Mouse (Mus musculus): ENCODE measurements around the gene Cped1. TPM values are rescaled to one million over a fixed set of nuclear protein-coding genes. Genes with fewer than 3 reads are reported as not detected.

Cped1 gene
- polyA plus RNA-seq, 1 experiment from 2014 or later: 4.3 TPM

GRCm38 (mm10) chr6:22003959-22004543 lies 18.3 kb downstream of the Cped1 start:
- no peak overlapping the region for H3K27ac ChIP-seq (ENCODE audit: low read depth, low read length)
- no peaks in the 10 kb centered on the region for H3K36me3 ChIP-seq (ENCODE audit: control insufficient read depth, insufficient read depth, low read length)
- H3K4me3 ChIP-seq (ENCODE audit: low read depth, low read length): no peak overlapping the region
- ATAC-seq (no peak), DNase-seq (ENCODE audit: low spot score) (no peak)
- no peaks in the 10 kb centered on the region for H3K27me3 ChIP-seq (replicated peaks; ENCODE audit: control insufficient read depth, insufficient read depth, low read length)
- WGBS: 87% methylated on average over 10 of the region's 10 CpGs
- H3K9me3 ChIP-seq (replicated peaks; ENCODE audit: control insufficient read depth, low read length): no peaks in the 10 kb centered on the region
- H3K9ac ChIP-seq (ENCODE audit: low read length): no peak overlapping the region
- H3K4me1 ChIP-seq (ENCODE audit: control insufficient read depth, insufficient read depth, low read length): no peaks in the 10 kb centered on the region
- no peak overlapping the region for H3K4me2 ChIP-seq (ENCODE audit: low read length)

- ATAC-seq: no peak
- WGBS: 90% methylated on average over 7 of the region's 7 CpGs
- H3K27ac ChIP-seq (ENCODE audit: low read depth, low read length): no peak overlapping the region
Observed at GRCm38 (mm10) chr6:22008346-22008745, 22.6 kb downstream of the Cped1 start.

GRCm38 (mm10) chr6:22010258-22010657 lies 24.5 kb downstream of the Cped1 start:
- DNase-seq (ENCODE audit: low spot score) (no peak), ATAC-seq (no peak)
- 91% methylated on average over 12 of the region's 12 CpGs for WGBS
- Histone ChIP-seq H3K36me3 (ENCODE audit: control insufficient read depth, insufficient read depth, low read length) (no peaks in the 10 kb centered on the region), H3K4me1 (ENCODE audit: control insufficient read depth, insufficient read depth, low read length) (no peaks in the 10 kb centered on the region), H3K27ac (ENCODE audit: low read depth, low read length) (no peak overlapping the region), H3K9ac (ENCODE audit: low read length) (no peak overlapping the region), H3K9me3 (replicated peaks; ENCODE audit: control insufficient read depth, low read length) (no peaks in the 10 kb centered on the region), H3K4me3 (ENCODE audit: low read depth, low read length) (no peak overlapping the region), H3K27me3 (replicated peaks; ENCODE audit: control insufficient read depth, insufficient read depth, low read length) (no peaks in the 10 kb centered on the region), H3K4me2 (ENCODE audit: low read length) (no peak overlapping the region)

More at GRCm38 (mm10) chr6:22008346-22008745, 22.6 kb downstream of the Cped1 start:
- Histone ChIP-seq H3K4me1 (ENCODE audit: control insufficient read depth, insufficient read depth, low read length) (no peaks in the 10 kb centered on the region), H3K9ac (ENCODE audit: low read length) (no peak overlapping the region), H3K27me3 (replicated peaks; ENCODE audit: control insufficient read depth, insufficient read depth, low read length) (no peaks in the 10 kb centered on the region), H3K4me2 (ENCODE audit: low read length) (no peak overlapping the region), H3K4me3 (ENCODE audit: low read depth, low read length) (no peak overlapping the region), H3K36me3 (ENCODE audit: control insufficient read depth, insufficient read depth, low read length) (no peaks in the 10 kb centered on the region), H3K9me3 (replicated peaks; ENCODE audit: control insufficient read depth, low read length) (no peaks in the 10 kb centered on the region)
- no peak for DNase-seq (ENCODE audit: low spot score)

- DNase-seq (ENCODE audit: low spot score) (no peak), ATAC-seq (no peak)
- no peak overlapping the region for H3K4me2 ChIP-seq (ENCODE audit: low read length)
- 95% methylated on average over 11 of the region's 11 CpGs for WGBS
- no peak overlapping the region for H3K27ac ChIP-seq (ENCODE audit: low read depth, low read length)
- H3K27me3 ChIP-seq (replicated peaks; ENCODE audit: control insufficient read depth, insufficient read depth, low read length): no peaks in the 10 kb centered on the region
- H3K36me3 ChIP-seq (ENCODE audit: control insufficient read depth, insufficient read depth, low read length): no peaks in the 10 kb centered on the region
- no peaks in the 10 kb centered on the region for H3K9me3 ChIP-seq (replicated peaks; ENCODE audit: control insufficient read depth, low read length)
- no peak overlapping the region for H3K4me3 ChIP-seq (ENCODE audit: low read depth, low read length)
- no peaks in the 10 kb centered on the region for H3K4me1 ChIP-seq (ENCODE audit: control insufficient read depth, insufficient read depth, low read length)
- no peak overlapping the region for H3K9ac ChIP-seq (ENCODE audit: low read length)
Observed at GRCm38 (mm10) chr6:22010761-22011281, 25.1 kb downstream of the Cped1 start.

GRCm38 (mm10) chr6:22011546-22011945 lies 25.8 kb downstream of the Cped1 start:
- WGBS: 72% methylated on average over 2 of the region's 2 CpGs
- no peak for ATAC-seq

GRCm38 (mm10) chr6:22012099-22012498 lies 26.4 kb downstream of the Cped1 start:
- H3K27ac ChIP-seq (ENCODE audit: low read depth, low read length): no peak overlapping the region
- DNase-seq (ENCODE audit: low spot score): no peak
- H3K4me1 ChIP-seq (ENCODE audit: control insufficient read depth, insufficient read depth, low read length): no peaks in the 10 kb centered on the region
- no peaks in the 10 kb centered on the region for H3K9me3 ChIP-seq (replicated peaks; ENCODE audit: control insufficient read depth, low read length)
- H3K27me3 ChIP-seq (replicated peaks; ENCODE audit: control insufficient read depth, insufficient read depth, low read length): no peaks in the 10 kb centered on the region
- H3K4me3 ChIP-seq (ENCODE audit: low read depth, low read length): no peak overlapping the region
- H3K9ac ChIP-seq (ENCODE audit: low read length): no peak overlapping the region
- WGBS: 89% methylated on average over 5 of the region's 5 CpGs
- H3K4me2 ChIP-seq (ENCODE audit: low read length): no peak overlapping the region
- no peaks in the 10 kb centered on the region for H3K36me3 ChIP-seq (ENCODE audit: control insufficient read depth, insufficient read depth, low read length)
- no peak for ATAC-seq

More at GRCm38 (mm10) chr6:22011546-22011945, 25.8 kb downstream of the Cped1 start:
- DNase-seq (ENCODE audit: low spot score): no peak
- Histone ChIP-seq H3K4me3 (ENCODE audit: low read depth, low read length) (no peak overlapping the region), H3K27me3 (replicated peaks; ENCODE audit: control insufficient read depth, insufficient read depth, low read length) (no peaks in the 10 kb centered on the region), H3K4me2 (ENCODE audit: low read length) (no peak overlapping the region), H3K36me3 (ENCODE audit: control insufficient read depth, insufficient read depth, low read length) (no peaks in the 10 kb centered on the region), H3K9ac (ENCODE audit: low read length) (no peak overlapping the region), H3K9me3 (replicated peaks; ENCODE audit: control insufficient read depth, low read length) (no peaks in the 10 kb centered on the region), H3K27ac (ENCODE audit: low read depth, low read length) (no peak overlapping the region), H3K4me1 (ENCODE audit: control insufficient read depth, insufficient read depth, low read length) (no peaks in the 10 kb centered on the region)

- Histone ChIP-seq H3K4me1 (ENCODE audit: control insufficient read depth, insufficient read depth, low read length) (no peaks in the 10 kb centered on the region), H3K9ac (ENCODE audit: low read length) (no peak overlapping the region), H3K27me3 (replicated peaks; ENCODE audit: control insufficient read depth, insufficient read depth, low read length) (no peaks in the 10 kb centered on the region), H3K36me3 (ENCODE audit: control insufficient read depth, insufficient read depth, low read length) (no peaks in the 10 kb centered on the region), H3K4me3 (ENCODE audit: low read depth, low read length) (no peak overlapping the region), H3K9me3 (replicated peaks; ENCODE audit: control insufficient read depth, low read length) (no peaks in the 10 kb centered on the region), H3K27ac (ENCODE audit: low read depth, low read length) (no peak overlapping the region), H3K4me2 (ENCODE audit: low read length) (no peak overlapping the region)
- no peak for ATAC-seq
- no peak for DNase-seq (ENCODE audit: low spot score)
- WGBS: 89% methylated on average over 5 of the region's 5 CpGs
Observed at GRCm38 (mm10) chr6:22012501-22012900, 26.8 kb downstream of the Cped1 start.

GRCm38 (mm10) chr6:22013394-22013793 lies 27.7 kb downstream of the Cped1 start:
- Histone ChIP-seq H3K9ac (ENCODE audit: low read length) (no peak overlapping the region), H3K9me3 (replicated peaks; ENCODE audit: control insufficient read depth, low read length) (no peaks in the 10 kb centered on the region), H3K36me3 (ENCODE audit: control insufficient read depth, insufficient read depth, low read length) (no peaks in the 10 kb centered on the region), H3K27me3 (replicated peaks; ENCODE audit: control insufficient read depth, insufficient read depth, low read length) (no peaks in the 10 kb centered on the region), H3K4me2 (ENCODE audit: low read length) (no peak overlapping the region), H3K27ac (ENCODE audit: low read depth, low read length) (no peak overlapping the region), H3K4me3 (ENCODE audit: low read depth, low read length) (no peak overlapping the region), H3K4me1 (ENCODE audit: control insufficient read depth, insufficient read depth, low read length) (no peaks in the 10 kb centered on the region)
- WGBS: 95% methylated on average over 3 of the region's 3 CpGs
- no peak for DNase-seq (ENCODE audit: low spot score)
- no peak for ATAC-seq

GRCm38 (mm10) chr6:22014291-22014911 lies 28.7 kb downstream of the Cped1 start:
- H3K4me3 ChIP-seq (ENCODE audit: low read depth, low read length): no peak overlapping the region
- no peaks in the 10 kb centered on the region for H3K27me3 ChIP-seq (replicated peaks; ENCODE audit: control insufficient read depth, insufficient read depth, low read length)
- H3K9me3 ChIP-seq (replicated peaks; ENCODE audit: control insufficient read depth, low read length): no peaks in the 10 kb centered on the region
- WGBS: 92% methylated on average over 6 of the region's 6 CpGs
- H3K4me2 ChIP-seq (ENCODE audit: low read length): no peak overlapping the region
- ATAC-seq: peak; percentile 2; the same call in 1 of the 2 replicates
- no peak overlapping the region for H3K9ac ChIP-seq (ENCODE audit: low read length)
- H3K36me3 ChIP-seq (ENCODE audit: control insufficient read depth, insufficient read depth, low read length): no peaks in the 10 kb centered on the region
- no peak for DNase-seq (ENCODE audit: low spot score)
- no peak overlapping the region for H3K27ac ChIP-seq (ENCODE audit: low read depth, low read length)
- no peaks in the 10 kb centered on the region for H3K4me1 ChIP-seq (ENCODE audit: control insufficient read depth, insufficient read depth, low read length)
